Mouse (Mus musculus) brown adipose tissue, adult 24 weeks (tissue): ENCODE measurements around the gene Ddx54. TPM values are rescaled to one million over a fixed set of nuclear protein-coding genes. Genes with fewer than 3 reads are reported as not detected.

Experiments
- H3K27ac ChIP-seq: fragments of 200-500 bp; replicated peaks from 2 replicates; pipeline ENCODE4 v1.5.1; 2012; ENCODE audit warnings: low read depth, mild to moderate bottlenecking, low read length
- H3K4me1 ChIP-seq: fragments of 200-500 bp; 2 replicates; pipeline ENCODE4 v1.6.1; 2012; ENCODE audit warnings: low read length, mixed read lengths; ENCODE audit not compliant: control insufficient read depth, insufficient read depth, insufficient read length
- H3K4me3 ChIP-seq: fragments of 200-500 bp; 2 replicates; pipeline ENCODE4 v1.5.1; 2012; ENCODE audit warnings: low read depth, mild to moderate bottlenecking, low read length, moderate library complexity; ENCODE audit not compliant: insufficient read depth
- polyA plus RNA-seq: library from polyadenylated mRNA; stranded (reverse); fragments of >200 nt; gene quantifications from 2 replicates; pipeline ENCODE4 v1.2.4, GENCODE M21; 2012; ENCODE audit not compliant: missing spikeins, insufficient read depth, insufficient read length

The Ddx54 gene
- polyA plus RNA-seq, 1 experiment = 10.3 TPM

GRCm38 (mm10) chr5:120615903-120616302 lies 3.4 kb downstream of the Ddx54 start:
- Histone ChIP-seq H3K27ac (no peak overlapping the region), H3K4me3 (no peak overlapping the region), H3K4me1 (peaks cover 8% of the 10 kb centered on the region; the same call in 1 of the 2 replicates)

- H3K4me1 ChIP-seq = peaks cover 3% of the 10 kb centered on the region; the same call in 1 of the 2 replicates
These were observed 6.2 kb downstream of the Ddx54 start for GRCm38 (mm10) chr5:120618778-120619177.

GRCm38 (mm10) chr5:120619201-120619600 lies 6.7 kb downstream of the Ddx54 start:
- H3K27ac ChIP-seq = no peak overlapping the region
- no peak overlapping the region for H3K4me3 ChIP-seq

More at GRCm38 (mm10) chr5:120618778-120619177, 6.2 kb downstream of the Ddx54 start:
- no peak overlapping the region for H3K4me3 ChIP-seq
- H3K27ac ChIP-seq = no peak overlapping the region

GRCm38 (mm10) chr5:120620375-120621077 lies 8.0 kb downstream of the Ddx54 start:
- Histone ChIP-seq H3K4me1 (no peaks in the 10 kb centered on the region), H3K4me3 (no peak overlapping the region), H3K27ac (no peak overlapping the region)

More at GRCm38 (mm10) chr5:120619201-120619600, 6.7 kb downstream of the Ddx54 start:
- H3K4me1 ChIP-seq = no peaks in the 10 kb centered on the region

- no peaks in the 10 kb centered on the region for H3K4me1 ChIP-seq
- no peak overlapping the region for H3K4me3 ChIP-seq
- no peak overlapping the region for H3K27ac ChIP-seq
These were observed 8.7 kb downstream of the Ddx54 start for GRCm38 (mm10) chr5:120621078-120621765.

GRCm38 (mm10) chr5:120621846-120622197 lies 9.3 kb downstream of the Ddx54 start:
- Histone ChIP-seq H3K4me3 (no peak overlapping the region), H3K4me1 (no peaks in the 10 kb centered on the region), H3K27ac (no peak overlapping the region)

GRCm38 (mm10) chr5:120622198-120622851 lies 9.8 kb downstream of the Ddx54 start:
- Histone ChIP-seq H3K27ac (no peak overlapping the region), H3K4me3 (no peak overlapping the region), H3K4me1 (no peaks in the 10 kb centered on the region)

GRCm38 (mm10) chr5:120624427-120624826 lies 11.9 kb downstream of the Ddx54 start:
- no peak overlapping the region for H3K4me3 ChIP-seq
- no peaks in the 10 kb centered on the region for H3K4me1 ChIP-seq

GRCm38 (mm10) chr5:120626399-120626798 lies 13.9 kb downstream of the Ddx54 start:
- no peak overlapping the region for H3K27ac ChIP-seq
- no peaks in the 10 kb centered on the region for H3K4me1 ChIP-seq
- no peak overlapping the region for H3K4me3 ChIP-seq

More at GRCm38 (mm10) chr5:120624427-120624826, 11.9 kb downstream of the Ddx54 start:
- no peak overlapping the region for H3K27ac ChIP-seq

- no peaks in the 10 kb centered on the region for H3K4me1 ChIP-seq
- no peak overlapping the region for H3K27ac ChIP-seq
- H3K4me3 ChIP-seq = no peak overlapping the region
These were observed 15.2 kb downstream of the Ddx54 start for GRCm38 (mm10) chr5:120627515-120628300.

- Histone ChIP-seq H3K4me3 (no peak overlapping the region), H3K4me1 (no peaks in the 10 kb centered on the region), H3K27ac (no peak overlapping the region)
These were observed 16.1 kb downstream of the Ddx54 start for GRCm38 (mm10) chr5:120628624-120629023.

- H3K4me3 ChIP-seq = no peak overlapping the region
- H3K4me1 ChIP-seq = no peaks in the 10 kb centered on the region
- H3K27ac ChIP-seq = no peak overlapping the region
These were observed 18.6 kb downstream of the Ddx54 start for GRCm38 (mm10) chr5:120631128-120631527.

GRCm38 (mm10) chr5:120631892-120632291 lies 19.4 kb downstream of the Ddx54 start:
- Histone ChIP-seq H3K4me1 (no peaks in the 10 kb centered on the region), H3K4me3 (no peak overlapping the region), H3K27ac (no peak overlapping the region)

GRCm38 (mm10) chr5:120634131-120634530 lies 21.6 kb downstream of the Ddx54 start, which contains the start of gene Cfap73:
Cfap73 (minus strand) TSS chr5:120634235.
- Histone ChIP-seq H3K4me1 (no peaks in the 10 kb centered on the region), H3K27ac (no peak within 1 kb of the TSS), H3K4me3 (no peak within 1 kb of the TSS)

GRCm38 (mm10) chr5:120634860-120635259 lies 22.3 kb downstream of the Ddx54 start:
- no peak overlapping the region for H3K27ac ChIP-seq
- no peak overlapping the region for H3K4me3 ChIP-seq
- no peaks in the 10 kb centered on the region for H3K4me1 ChIP-seq
